Mouse (Mus musculus) frontal cortex, postnatal 36 days (tissue): Measurements from ENCODE around the gene Iqce.

ENCODE experiments used
- DNase-seq, 2 experiments: peaks; one replicate each; pipeline ENCODE4 v3.0.0; 2022; ENCODE audit warnings: low spot score in 2 of 2

Iqce gene

GRCm38 (mm10) chr5:140639871-140640270 lies 62.3 kb downstream of the Iqce start:
- no peak for DNase-seq

- DNase-seq: no peak
Measured at GRCm38 (mm10) chr5:140639312-140639711, 62.9 kb downstream of the Iqce start.

- DNase-seq: no peak
Measured at GRCm38 (mm10) chr5:140638484-140638883, 63.7 kb downstream of the Iqce start.

GRCm38 (mm10) chr5:140637989-140638388 lies 64.2 kb downstream of the Iqce start:
- DNase-seq: no peak

GRCm38 (mm10) chr5:140637058-140637410 lies 65.1 kb downstream of the Iqce start:
- DNase-seq: peak in 1 of 2 experiments; percentile 53

- no peak for DNase-seq
Measured at GRCm38 (mm10) chr5:140636316-140637057, 65.7 kb downstream of the Iqce start.

GRCm38 (mm10) chr5:140634798-140635722 lies 67.1 kb downstream of the Iqce start:
- DNase-seq: no peak

- no peak for DNase-seq
Measured at GRCm38 (mm10) chr5:140633432-140633831, 68.7 kb downstream of the Iqce start.

- no peak for DNase-seq
Measured at GRCm38 (mm10) chr5:140628995-140629394, 73.2 kb downstream of the Iqce start.

GRCm38 (mm10) chr5:140627580-140627979 lies 74.6 kb downstream of the Iqce start:
- no peak for DNase-seq

GRCm38 (mm10) chr5:140624961-140625360 lies 77.2 kb downstream of the Iqce start:
- no peak for DNase-seq

- DNase-seq: no peak
Measured at GRCm38 (mm10) chr5:140624238-140624637, 77.9 kb downstream of the Iqce start.

GRCm38 (mm10) chr5:140623791-140624190 lies 78.4 kb downstream of the Iqce start:
- DNase-seq: no peak

GRCm38 (mm10) chr5:140622978-140623670 lies 79.1 kb downstream of the Iqce start:
- DNase-seq: no peak

- DNase-seq: no peak
Measured at GRCm38 (mm10) chr5:140621517-140621916, 80.7 kb downstream of the Iqce start.

- DNase-seq: no peak
Measured at GRCm38 (mm10) chr5:140621092-140621491, 81.1 kb downstream of the Iqce start.

GRCm38 (mm10) chr5:140619895-140620736 lies 82.1 kb downstream of the Iqce start:
- DNase-seq: no peak

- peak; percentile 70 to 74 for DNase-seq
Measured at GRCm38 (mm10) chr5:140619151-140619771, 82.9 kb downstream of the Iqce start.

GRCm38 (mm10) chr5:140617714-140618113 lies 84.5 kb downstream of the Iqce start:
- no peak for DNase-seq

GRCm38 (mm10) chr5:140616691-140617090 lies 85.5 kb downstream of the Iqce start:
- DNase-seq: no peak

- no peak for DNase-seq
Measured at GRCm38 (mm10) chr5:140616110-140616503, 86.1 kb downstream of the Iqce start.
